Mouse (Mus musculus): ENCODE data around the gene Ets1.
A peak's percentile ranks its signal among the peaks of the same experiment; 100 is the strongest.

DNA sequence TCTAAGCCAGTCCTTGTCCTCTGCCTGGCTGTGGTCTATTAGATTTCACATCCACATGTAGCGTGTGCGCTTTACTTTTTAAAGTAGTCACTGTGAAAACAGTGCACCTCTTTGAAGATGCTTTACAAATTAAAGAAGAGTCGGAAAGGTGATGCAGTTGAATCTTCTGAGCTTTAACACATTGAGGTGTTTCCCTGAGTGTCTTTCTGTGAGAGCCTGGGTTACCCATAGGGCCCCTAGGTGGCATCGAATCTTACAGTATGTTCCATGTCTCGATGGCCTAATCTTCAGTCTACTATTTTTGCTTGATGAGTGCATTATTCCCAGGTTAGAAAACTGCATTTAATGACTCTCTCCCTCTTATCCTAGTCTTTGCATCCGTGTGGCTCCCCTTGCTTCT, 41.6 kb downstream of the Ets1 start:
- TF ChIP-seq CTCF (conservative IDR thresholded peaks at IDR 0.05 in 1 of 2, IDR thresholded peaks at IDR 0.05 in 1 of 2; ENCODE audit: low read depth in 2 of 2, low read length in 2 of 2), result peak in 1 of 2 experiments; percentile 51; a peak in 2 of 4 replicates
- TF ChIP-seq CHD2 (IDR thresholded peaks at IDR 0.05; ENCODE audit: low read length), result no peak
- no peak for TF ChIP-seq USF1 (IDR thresholded peaks at IDR 0.05; ENCODE audit: low read depth, low read length)
- no peak for TF ChIP-seq BHLHE40 (IDR thresholded peaks at IDR 0.05; ENCODE audit: low read depth, low read length)
- no peak for TF ChIP-seq IRF4 (IDR thresholded peaks at IDR 0.05; ENCODE audit: low read depth, low read length)
- TF ChIP-seq UBTF (IDR thresholded peaks at IDR 0.05; ENCODE audit: low read depth, low read length), result no peak

Data from CH12.LX (cell line).